Mouse (Mus musculus) left cerebral cortex, postnatal 4 days (tissue): ENCODE data around the gene Rbpms2. TPM values are rescaled to one million over a fixed set of nuclear protein-coding genes. Genes with fewer than 3 reads are reported as not detected.
A peak's percentile ranks its signal among the peaks of the same experiment; 100 is the strongest.

ENCODE experiments used
- DNase-seq: peaks from one replicate; pipeline ENCODE4 v3.0.0-alpha.2; 2022
- intact Hi-C: fragments of 180-260 bp; cut with DNase I; formaldehyde crosslinking; loops from one replicate; pipeline ENCODE4 v1.15.1; 2025
- total RNA-seq, 2 experiments: library from RNA; stranded (reverse); gene quantifications; 2 replicates each; pipeline ENCODE4 v1.2.3; 2021

Gene Rbpms2
- total RNA-seq, 2 experiments from 2014 or later = 1.8 to 2.4 TPM

GRCm38 (mm10) chr9:65692466-65692865 lies 63.0 kb downstream of the Rbpms2 start:
- DNase-seq = no peak

GRCm38 (mm10) chr9:65692959-65693603 lies 63.6 kb downstream of the Rbpms2 start:
- no peak for DNase-seq
- intact Hi-C loops = no loop called here

More at GRCm38 (mm10) chr9:65692466-65692865, 63.0 kb downstream of the Rbpms2 start:
- intact Hi-C loops = no loop called here

- DNase-seq = peak; percentile 24
- intact Hi-C loops = loop anchor here (2.0 to 5.0 kb wide), 2 partner anchors 132 to 155 kb away; partner anchors contain the start of gene Zfp609
Observed at GRCm38 (mm10) chr9:65695646-65696045, 66.2 kb downstream of the Rbpms2 start.

GRCm38 (mm10) chr9:65696337-65696736 lies 66.9 kb downstream of the Rbpms2 start:
- intact Hi-C loops = loop anchor here (5.0 kb wide), 1 partner anchor 131 kb away; the partner anchor contains the start of gene Zfp609
- DNase-seq = no peak

GRCm38 (mm10) chr9:65697356-65697755 lies 67.9 kb downstream of the Rbpms2 start:
- intact Hi-C loops = loop anchor here (5.0 kb wide), 1 partner anchor 130 kb away; the partner anchor contains the start of gene Zfp609
- no peak for DNase-seq

- no peak for DNase-seq
- intact Hi-C loops = loop anchor here (5.0 kb wide), 1 partner anchor 129 kb away; the partner anchor contains the start of gene Zfp609
Observed at GRCm38 (mm10) chr9:65697992-65698391, 68.5 kb downstream of the Rbpms2 start.

- DNase-seq = no peak
- intact Hi-C loops = no loop called here
Observed at GRCm38 (mm10) chr9:65700504-65700903, 71.1 kb downstream of the Rbpms2 start.

GRCm38 (mm10) chr9:65702286-65702685 lies 72.8 kb downstream of the Rbpms2 start:
- DNase-seq = no peak
- intact Hi-C loops = no loop called here

- intact Hi-C loops = no loop called here
- no peak for DNase-seq
Observed at GRCm38 (mm10) chr9:65703241-65703640, 73.8 kb downstream of the Rbpms2 start.

GRCm38 (mm10) chr9:65703926-65704595 lies 74.6 kb downstream of the Rbpms2 start:
- intact Hi-C loops = no loop called here
- no peak for DNase-seq

Other genes starting within 250 kb of the Rbpms2 start
- under 1 TPM; 0.18 to 0.36 TPM for gene Kbtbd13, start 238.0 kb upstream of the Rbpms2 start, total RNA-seq
- gene Rasl12, start 231.1 kb upstream of the Rbpms2 start, total RNA-seq = 1 to 10 TPM; 4.3 to 4.4 TPM
- not detected for gene Slc51b, start 206.7 kb upstream of the Rbpms2 start, total RNA-seq
- gene Mtfmt, start 193.9 kb upstream of the Rbpms2 start, total RNA-seq = 10 to 100 TPM; 22.7 to 23.1 TPM
- gene Spg21, start 168.7 kb upstream of the Rbpms2 start, total RNA-seq = 10 to 100 TPM; 49.8 to 51.5 TPM
- 1 to 10 TPM; 1.3 to 2.1 TPM for gene Ankdd1a, start 109.5 kb upstream of the Rbpms2 start, total RNA-seq
- gene Plekho2, start 49.6 kb upstream of the Rbpms2 start, total RNA-seq = 1 to 10 TPM; 6.1 to 7.0 TPM
- 1 to 10 TPM; 1.7 to 1.9 TPM for gene Pif1, start 42.5 kb upstream of the Rbpms2 start, total RNA-seq
- 100 to 1,000 TPM; 202 to 211 TPM for gene Oaz2, start 38.4 kb downstream of the Rbpms2 start, total RNA-seq
- gene Zfp609, start 197.9 kb downstream of the Rbpms2 start, total RNA-seq = 10 to 100 TPM; 59.4 to 65.0 TPM